Mouse (Mus musculus) MEL (cell line): ENCODE data around the gene Nek11. TPM values are rescaled to one million over a fixed set of nuclear protein-coding genes. Genes with fewer than 3 reads are reported as not detected.
A peak's percentile ranks its signal among the peaks of the same experiment; 100 is the strongest.

Experiments
- DNase-seq: peaks from one replicate; pipeline ENCODE4 v3.0.0; 2011; ENCODE audit warnings: low read depth, low spot score
- H3K27ac ChIP-seq: 2 replicates; pipeline ENCODE4 v1.5.1; 2012; ENCODE audit warnings: low read depth, mild to moderate bottlenecking, control low read depth, low read length, moderate library complexity; ENCODE audit not compliant: control insufficient read depth
- H3K27me3 ChIP-seq, 2 experiments: fragments of 150-350 bp in 1 of 2; sonication (generic) in 1 of 2; 2 replicates each; pipeline ENCODE4 v1.6.1; 2012; ENCODE audit warnings: low read length in 2 of 2, mild to moderate bottlenecking in 2 of 2, improper control_type of control experiment in 1 of 2, moderate library complexity in 1 of 2; ENCODE audit not compliant: insufficient read depth in 2 of 2, control insufficient read depth in 1 of 2
- H3K36me3 ChIP-seq, 2 experiments: 2 replicates each; pipeline ENCODE4 v1.6.1; 2012 to 2014; ENCODE audit warnings: low read length in 2 of 2, improper control_type of control experiment in 1 of 2, inconsistent platforms in 1 of 2, mild to moderate bottlenecking in 1 of 2; ENCODE audit not compliant: insufficient read depth in 2 of 2, control insufficient read depth in 1 of 2
- H3K4me1 ChIP-seq, 2 experiments: fragments of 150-350 bp in 1 of 2; sonication (generic) in 1 of 2; 2 replicates each; pipeline ENCODE4 v1.6.1; 2012; ENCODE audit warnings: low read length in 2 of 2, improper control_type of control experiment in 1 of 2, mild to moderate bottlenecking in 1 of 2; ENCODE audit not compliant: insufficient read depth in 2 of 2, control insufficient read depth in 1 of 2
- H3K4me3 ChIP-seq, 2 experiments: fragments of 150-350 bp in 1 of 2; sonication (generic) in 1 of 2; 2 replicates each; pipeline ENCODE4 v1.5.1; 2012; ENCODE audit warnings: low read depth in 2 of 2, low read length in 2 of 2, mild to moderate bottlenecking in 2 of 2, moderate library complexity in 2 of 2, control low read depth in 1 of 2, improper control_type of control experiment in 1 of 2; ENCODE audit not compliant: control insufficient read depth in 1 of 2, insufficient read depth in 1 of 2
- H3K79me2 ChIP-seq: 2 replicates; pipeline ENCODE4 v1.6.1; 2012; ENCODE audit warnings: mild to moderate bottlenecking, low read length, moderate library complexity; ENCODE audit not compliant: control insufficient read depth, poor library complexity, insufficient read depth
- H3K9ac ChIP-seq: 2 replicates; pipeline ENCODE4 v1.6.1; 2012; ENCODE audit warnings: low read depth, mild to moderate bottlenecking, control low read depth, low read length, moderate library complexity; ENCODE audit not compliant: control insufficient read depth, poor library complexity, severe bottlenecking
- H3K9me3 ChIP-seq: fragments of 150-350 bp; sonication (generic); replicated peaks from 2 replicates; pipeline ENCODE4 v1.6.1; 2012; ENCODE audit warnings: mild to moderate bottlenecking, low read length, improper control_type of control experiment, moderate library complexity; ENCODE audit not compliant: insufficient read depth
- BHLHE40 ChIP-seq: IDR thresholded peaks from 2 replicates; pipeline ENCODE4 v1.6.1; 2012; ENCODE audit warnings: low read depth, mild to moderate bottlenecking, inconsistent platforms, low read length, improper control_type of control experiment, borderline replicate concordance
- CHD2 ChIP-seq: IDR thresholded peaks from 2 replicates; pipeline ENCODE4 v1.6.1; 2011; ENCODE audit warnings: low read length, improper control_type of control experiment
- CTCF ChIP-seq, 3 experiments: IDR thresholded peaks in 2 of 3; conservative IDR thresholded peaks in 1 of 3; 2 replicates each; pipeline ENCODE4 v1.5.1; 2011 to 2012; ENCODE audit warnings: low read length in 3 of 3, low read depth in 2 of 3, mild to moderate bottlenecking in 2 of 3, improper control_type of control experiment in 1 of 3, inconsistent platforms in 1 of 3, mixed read lengths in 1 of 3, moderate library complexity in 1 of 3; ENCODE audit not compliant: control insufficient read depth in 1 of 3, insufficient read depth in 1 of 3, poor library complexity in 1 of 3, severe bottlenecking in 1 of 3
- ETS1 ChIP-seq: IDR thresholded peaks from 2 replicates; pipeline ENCODE4 v1.6.1; 2012; ENCODE audit warnings: low read depth, mild to moderate bottlenecking, inconsistent platforms, low read length, improper control_type of control experiment, moderate library complexity
- GATA1 ChIP-seq: IDR thresholded peaks from 2 replicates; pipeline ENCODE4 v1.6.1; 2011; ENCODE audit warnings: low read depth, low read length, improper control_type of control experiment
- JUND ChIP-seq: IDR thresholded peaks from 2 replicates; pipeline ENCODE4 v1.6.1; 2011; ENCODE audit warnings: low read depth, mild to moderate bottlenecking, improper control_type of control experiment, low read length
- MAFK ChIP-seq: IDR thresholded peaks from 2 replicates; pipeline ENCODE4 v1.6.1; 2011; ENCODE audit warnings: low read depth, mild to moderate bottlenecking, low read length, improper control_type of control experiment, borderline replicate concordance
- MEF2A ChIP-seq: IDR thresholded peaks from 2 replicates; pipeline ENCODE4 v1.6.1; 2014; ENCODE audit warnings: low read depth, mild to moderate bottlenecking, inconsistent platforms, low read length, improper control_type of control experiment; ENCODE audit not compliant: poor library complexity, insufficient replicate concordance, severe bottlenecking; ENCODE audit errors: extremely low read depth
- MYB ChIP-seq: IDR thresholded peaks from 2 replicates; pipeline ENCODE4 v1.6.1; 2011; ENCODE audit warnings: mild to moderate bottlenecking, low read depth, low read length, improper control_type of control experiment
- MYC ChIP-seq: IDR thresholded peaks from 2 replicates; pipeline ENCODE4 v1.6.1; 2011; ENCODE audit warnings: low read depth, mild to moderate bottlenecking, low read length, improper control_type of control experiment, moderate library complexity
- NRF1 ChIP-seq: IDR thresholded peaks from 2 replicates; pipeline ENCODE4 v1.6.1; 2014; ENCODE audit warnings: low read depth, mild to moderate bottlenecking, inconsistent platforms, low read length, improper control_type of control experiment, moderate library complexity; ENCODE audit not compliant: poor library complexity, insufficient read depth, severe bottlenecking
- POLR2A ChIP-seq, 2 experiments: IDR thresholded peaks; 2 replicates each; pipeline ENCODE4 v1.6.1; 2011 to 2012; ENCODE audit warnings: low read length in 2 of 2, mild to moderate bottlenecking in 2 of 2, control low read depth in 1 of 2, improper control_type of control experiment in 1 of 2, low read depth in 1 of 2, moderate library complexity in 1 of 2; ENCODE audit not compliant: control insufficient read depth in 1 of 2, insufficient read depth in 1 of 2, poor library complexity in 1 of 2
- POLR2AphosphoS5 ChIP-seq: IDR thresholded peaks from 2 replicates; pipeline ENCODE4 v1.6.1; 2012; ENCODE audit warnings: low read depth, borderline replicate concordance, mild to moderate bottlenecking, inconsistent platforms, low read length, moderate library complexity, mixed read lengths
- SMC3 ChIP-seq: IDR thresholded peaks from 2 replicates; pipeline ENCODE4 v1.6.1; 2011; ENCODE audit warnings: low read depth, low read length, improper control_type of control experiment
- TBP ChIP-seq: IDR thresholded peaks from 2 replicates; pipeline ENCODE4 v1.8.0; 2011; ENCODE audit warnings: low read depth, low read length, improper control_type of control experiment
- TCF12 ChIP-seq: IDR thresholded peaks from 2 replicates; pipeline ENCODE4 v1.6.1; 2014; ENCODE audit warnings: low read depth, mild to moderate bottlenecking, inconsistent platforms, low read length, improper control_type of control experiment, moderate library complexity
- USF1 ChIP-seq: IDR thresholded peaks from 2 replicates; pipeline ENCODE4 v1.6.1; 2014; ENCODE audit warnings: low read depth, mild to moderate bottlenecking, inconsistent platforms, low read length, improper control_type of control experiment, moderate library complexity
- USF2 ChIP-seq, 2 experiments: IDR thresholded peaks; 2 replicates each; pipeline ENCODE4 v1.6.1; 2011 to 2012; ENCODE audit warnings: improper control_type of control experiment in 2 of 2, low read length in 2 of 2, borderline replicate concordance in 1 of 2, inconsistent platforms in 1 of 2, low read depth in 1 of 2, mild to moderate bottlenecking in 1 of 2; ENCODE audit not compliant: insufficient read depth in 1 of 2
- ZKSCAN1 ChIP-seq: IDR thresholded peaks from 2 replicates; pipeline ENCODE4 v1.6.1; 2012; ENCODE audit warnings: low read depth, mild to moderate bottlenecking, inconsistent platforms, low read length, improper control_type of control experiment, moderate library complexity
- ZMIZ1 ChIP-seq: IDR thresholded peaks from 2 replicates; pipeline ENCODE4 v1.6.1; 2012; ENCODE audit warnings: low read depth, mild to moderate bottlenecking, inconsistent platforms, low read length, improper control_type of control experiment, moderate library complexity
- polyA plus RNA-seq, 2 experiments: library from polyadenylated mRNA; stranded (reverse) in 1 of 2; unstranded in 1 of 2; fragments of >175 nt in 1 of 2; fragments of >200 nt in 1 of 2; gene quantifications; 2 replicates each; pipeline versions ENCODE4 v1.2.1 to v1.2.4; 2012; ENCODE audit warnings: low replicate concordance in 2 of 2, low read depth in 1 of 2; ENCODE audit not compliant: insufficient read length in 2 of 2, insufficient read depth in 1 of 2, missing spikeins in 1 of 2
- total RNA-seq: library from RNA; depleted of rRNA; stranded (reverse); fragments of 300-350 nt; gene quantifications from 2 replicates; pipeline ENCODE4 v1.2.3, GENCODE M21; 2012

Gene Nek11
- total and polyA plus RNA-seq, 3 experiments = 0.03 TPM; not detected in 2

GRCm38 (mm10) chr9:105302230-105302629 lies 93.1 kb downstream of the Nek11 start:
- Histone ChIP-seq H3K36me3 (no peaks in the 10 kb centered on the region), H3K9ac (no peak overlapping the region)
- TF ChIP-seq NRF1 (peak; percentile 55; the same call in 1 of the 2 replicates), POLR2A (IDR thresholded peaks at IDR 0.05; ENCODE audit: control insufficient read depth in 1 of 2, insufficient read depth in 1 of 2, low read depth in 1 of 2, low read length in 2 of 2, poor library complexity in 1 of 2) (no peak)
- TF ChIP-seq, all 39 proteins: peak for 1
- Histone ChIP-seq H3K79me2 (no peaks in the 10 kb centered on the region), H3K4me3 (no peak overlapping the region), H3K27me3 (no peaks in the 10 kb centered on the region), H3K4me1 (no peaks in the 10 kb centered on the region), H3K9me3 (no peaks in the 10 kb centered on the region), H3K27ac (no peak overlapping the region)
- DNase-seq = peak; percentile 51

GRCm38 (mm10) chr9:105301396-105301795 lies 93.9 kb downstream of the Nek11 start:
- DNase-seq = no peak
- no peak overlapping the region for H3K9ac ChIP-seq
- no peak overlapping the region for H3K4me3 ChIP-seq
- H3K27ac ChIP-seq = no peak overlapping the region
- H3K4me1 ChIP-seq = no peaks in the 10 kb centered on the region
- H3K9me3 ChIP-seq = no peaks in the 10 kb centered on the region
- TF ChIP-seq SMC3 (no peak), TCF12 (no peak), USF2 (IDR thresholded peaks at IDR 0.05; ENCODE audit: borderline replicate concordance in 1 of 2, insufficient read depth in 1 of 2, low read depth in 1 of 2, low read length in 2 of 2) (no peak), MEF2A (no peak), CHD2 (no peak), POLR2AphosphoS5 (no peak), TBP (no peak), USF1 (no peak), ETS1 (no peak), MYB (no peak), ZKSCAN1 (no peak), BHLHE40 (no peak), MYC (no peak), JUND (no peak), GATA1 (no peak), MAFK (no peak), CTCF (IDR thresholded peaks at IDR 0.05 in 2 of 3, conservative IDR thresholded peaks at IDR 0.05 in 1 of 3; ENCODE audit: control insufficient read depth in 1 of 3, insufficient read depth in 1 of 3, low read depth in 2 of 3, low read length in 3 of 3, poor library complexity in 1 of 3, severe bottlenecking in 1 of 3) (no peak), ZMIZ1 (no peak)
- H3K79me2 ChIP-seq = no peaks in the 10 kb centered on the region
- H3K27me3 ChIP-seq = no peaks in the 10 kb centered on the region
- H3K36me3 ChIP-seq = no peaks in the 10 kb centered on the region
